8 mouse cellular contexts compared by ENCODE assay signal in genomic region chr13:35742696-35743095, GRCm38 (mm10).
DNase-seq lines count a peak whose midpoint lies in the region; ATAC-seq and TF ChIP-seq lines count a peak whose summit lies in the region.

No protein-coding gene starts in this region.

- no peaks in the 10 kb centered on the region for H3K36me3 ChIP-seq in embryonic facial prominence, embryonic 11.5 days (replicated peaks; ENCODE audit: control insufficient read depth, insufficient read depth, low read depth, low read length)
- H3K36me3 ChIP-seq in intestine, embryonic 14.5 days (ENCODE audit: control insufficient read depth, insufficient read depth, low read length): no peaks in the 10 kb centered on the region
- H3K36me3 ChIP-seq in neural tube, embryonic 12.5 days: no peaks in the 10 kb centered on the region
- no peaks in the 10 kb centered on the region for H3K36me3 ChIP-seq in thymus, adult 2 months (ENCODE audit: control insufficient read depth, insufficient read depth, low read length)

- TF ChIP-seq POLR2A in thymus, adult 2 months (IDR thresholded peaks at IDR 0.05; ENCODE audit: control insufficient read depth, extremely low read depth, insufficient read depth, low read length, poor library complexity): no peak

- DNase-seq in left cerebral cortex, adult 2 months (ENCODE audit: extremely low spot score in 1 of 2, low spot score in 2 of 2): no peak
- no peak for DNase-seq in left cerebral cortex, postnatal 25 days (ENCODE audit: low spot score in 2 of 2)
- DNase-seq in embryonic facial prominence, embryonic 11.5 days (ENCODE audit: low spot score): no peak
- no peak for DNase-seq in intestine, embryonic 14.5 days (ENCODE audit: low spot score)
- no peak for DNase-seq in thymus, adult 2 months
- no peak for DNase-seq in spleen, postnatal 10 days (ENCODE audit: low spot score in 2 of 2)
- no peak for DNase-seq in frontal cortex, postnatal 10 days (ENCODE audit: low spot score in 2 of 2)

- 44% methylated on average over 4 of the region's 4 CpGs for WGBS in embryonic facial prominence, embryonic 11.5 days
- 36% methylated on average over 4 of the region's 4 CpGs for WGBS in intestine, embryonic 14.5 days
- WGBS in neural tube, embryonic 12.5 days: 44% methylated on average over 4 of the region's 4 CpGs
- 43% methylated on average over 4 of the region's 4 CpGs for WGBS in thymus, adult 2 months

- H3K4me1 ChIP-seq in embryonic facial prominence, embryonic 11.5 days (ENCODE audit: control insufficient read depth, insufficient read depth, low read length): no peaks in the 10 kb centered on the region
- peaks cover 13% of the 10 kb centered on the region for H3K4me1 ChIP-seq in intestine, embryonic 14.5 days (replicated peaks; ENCODE audit: control insufficient read depth, insufficient read depth, low read length)
- H3K4me1 ChIP-seq in neural tube, embryonic 12.5 days: peaks cover 8% of the 10 kb centered on the region; the same call in 1 of the 2 replicates
- H3K4me1 ChIP-seq in thymus, adult 2 months (replicated peaks; ENCODE audit: control insufficient read depth, insufficient read depth, low read length): 0 out of 2 replicates have a peak, but pooled peaks cover 3% of the 10 kb centered on the region

- no peak overlapping the region for H3K27ac ChIP-seq in left cerebral cortex, adult 2 months
- no peak overlapping the region for H3K27ac ChIP-seq in embryonic facial prominence, embryonic 11.5 days (replicated peaks; ENCODE audit: low read depth, low read length)
- H3K27ac ChIP-seq in intestine, embryonic 14.5 days (ENCODE audit: low read depth): peak overlapping the region; percentile 92; the same call in 1 of the 2 replicates
- no peak overlapping the region for H3K27ac ChIP-seq in neural tube, embryonic 12.5 days
- H3K27ac ChIP-seq in thymus, adult 2 months (ENCODE audit: control insufficient read depth, insufficient read depth, low read length): no peak overlapping the region

- ATAC-seq in embryonic facial prominence, embryonic 11.5 days (replicated peaks; ENCODE audit: insufficient number of reproducible peaks, low FRiP score, low TSS enrichment, low read depth): no peak
- ATAC-seq in intestine, embryonic 14.5 days (replicated peaks; ENCODE audit: low FRiP score, low TSS enrichment, low read depth): no peak
- ATAC-seq in neural tube, embryonic 12.5 days (ENCODE audit: low FRiP score, low read depth): no peak

- TF ChIP-seq CTCF in left cerebral cortex, adult 2 months (IDR thresholded peaks at IDR 0.05): no peak
- no peak for TF ChIP-seq CTCF in thymus, adult 2 months (IDR thresholded peaks at IDR 0.05; ENCODE audit: borderline replicate concordance, control insufficient read depth, extremely low read depth, insufficient read depth, low read length, poor library complexity)

- peak overlapping the region; percentile 79 for H3K4me2 ChIP-seq in embryonic facial prominence, embryonic 11.5 days (ENCODE audit: low read depth, low read length)
- H3K4me2 ChIP-seq in intestine, embryonic 14.5 days (ENCODE audit: low read length): peak overlapping the region; percentile 89
- peak overlapping the region; percentile 75 for H3K4me2 ChIP-seq in neural tube, embryonic 12.5 days (replicated peaks)

- H3K27me3 ChIP-seq in embryonic facial prominence, embryonic 11.5 days (ENCODE audit: control insufficient read depth, insufficient read depth, low read length): peaks cover 20% of the 10 kb centered on the region
- peaks cover 22% of the 10 kb centered on the region for H3K27me3 ChIP-seq in intestine, embryonic 14.5 days (replicated peaks; ENCODE audit: control insufficient read depth, insufficient read depth, low read length)
- peaks cover 29% of the 10 kb centered on the region for H3K27me3 ChIP-seq in neural tube, embryonic 12.5 days (replicated peaks)
- H3K27me3 ChIP-seq in thymus, adult 2 months (ENCODE audit: control insufficient read depth, insufficient read depth, low read length): no peaks in the 10 kb centered on the region

- peak overlapping the region; percentile 91 for H3K9ac ChIP-seq in embryonic facial prominence, embryonic 11.5 days (replicated peaks; ENCODE audit: low read length)
- peak overlapping the region; percentile 91 for H3K9ac ChIP-seq in intestine, embryonic 14.5 days (ENCODE audit: low read length)
- H3K9ac ChIP-seq in neural tube, embryonic 12.5 days: peak overlapping the region; percentile 90

- peaks cover 2% of the 10 kb centered on the region; the same call in 1 of the 2 replicates for H3K9me3 ChIP-seq in embryonic facial prominence, embryonic 11.5 days (replicated peaks; ENCODE audit: control insufficient read depth, low read length)
- H3K9me3 ChIP-seq in intestine, embryonic 14.5 days (ENCODE audit: control insufficient read depth, low read length): peaks cover 18% of the 10 kb centered on the region
- H3K9me3 ChIP-seq in neural tube, embryonic 12.5 days: peaks cover 14% of the 10 kb centered on the region

- intact Hi-C loops in left cerebral cortex, adult 2 months (cut with DNase I): loop anchor here (2.0 to 5.0 kb wide), 2 partner anchors 240 to 610 kb away; no protein-coding TSS in a partner anchor
- intact Hi-C loops in left cerebral cortex, postnatal 25 days (cut with DNase I): loop anchor here (5.0 kb wide), 1 partner anchor 230 kb away; no protein-coding TSS in a partner anchor

- H3K4me3 ChIP-seq in left cerebral cortex, adult 2 months: peak overlapping the region; percentile 86
- H3K4me3 ChIP-seq in embryonic facial prominence, embryonic 11.5 days (ENCODE audit: low read depth, low read length): peak overlapping the region; percentile 95
- peak overlapping the region; percentile 93 for H3K4me3 ChIP-seq in intestine, embryonic 14.5 days (ENCODE audit: low read depth, low read length)
- H3K4me3 ChIP-seq in neural tube, embryonic 12.5 days: peak overlapping the region; percentile 92
- H3K4me3 ChIP-seq in thymus, adult 2 months (ENCODE audit: control insufficient read depth, insufficient read depth, low read length): no peak overlapping the region
